Mouse (Mus musculus) heart, postnatal 14 days (tissue): ENCODE data around the gene Thap11. TPM values are rescaled to one million over a fixed set of nuclear protein-coding genes. Genes with fewer than 3 reads are reported as not detected.
A peak's percentile ranks its signal among the peaks of the same experiment; 100 is the strongest.

Source experiments
- DNase-seq, 2 experiments: peaks; one replicate each; pipeline ENCODE4 v3.0.0; 2021 to 2022
- intact Hi-C: fragments of 180-260 bp; cut with DNase I; formaldehyde crosslinking; loops from one replicate; pipeline ENCODE4 v1.15.1; 2025
- total RNA-seq, 2 experiments: library from RNA; stranded (reverse); gene quantifications; 2 replicates each; pipeline ENCODE4 v1.2.3; 2021

The Thap11 gene
- total RNA-seq, 2 experiments from 2014 or later = 27.5 to 29.1 TPM

- DNase-seq = no peak
- intact Hi-C loops = no loop called here
These were observed 4.9 kb upstream of the Thap11 start for GRCm38 (mm10) chr8:105850014-105850413.

GRCm38 (mm10) chr8:105850611-105851010, 4.3 kb upstream of the Thap11 start:
- intact Hi-C loops = no loop called here

DNA sequence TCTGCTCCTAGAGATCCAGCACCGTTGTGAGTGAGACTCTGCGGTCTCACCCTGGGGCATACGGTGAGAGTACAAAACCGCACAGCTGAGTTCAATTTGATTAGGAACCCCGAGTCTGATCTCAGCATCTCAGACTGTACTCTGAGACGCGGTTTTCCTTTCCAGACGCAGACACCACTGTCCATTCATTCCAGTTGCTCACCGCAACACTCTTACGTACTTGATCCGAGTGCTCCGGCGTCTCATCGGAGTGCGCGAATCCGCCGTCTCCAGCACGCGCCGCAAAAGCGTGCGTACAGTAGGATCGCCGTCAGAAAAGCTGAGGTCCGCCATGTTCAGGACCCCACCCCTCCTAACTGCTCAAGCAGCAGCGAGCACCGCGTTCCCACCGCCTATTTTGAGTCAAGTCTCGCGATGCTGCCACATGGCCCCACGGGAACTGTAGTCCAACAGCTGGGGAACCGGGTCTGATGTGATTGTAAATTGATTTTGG, 3.2 kb upstream of the Thap11 start:
- DNase-seq = peak; percentile 89 to 93
- intact Hi-C loops = no loop called here

More at GRCm38 (mm10) chr8:105850611-105851010, 4.3 kb upstream of the Thap11 start:
- no peak for DNase-seq

GRCm38 (mm10) chr8:105852146-105852729, 2.7 kb upstream of the Thap11 start:
- DNase-seq = no peak
- intact Hi-C loops = no loop called here

DNA sequence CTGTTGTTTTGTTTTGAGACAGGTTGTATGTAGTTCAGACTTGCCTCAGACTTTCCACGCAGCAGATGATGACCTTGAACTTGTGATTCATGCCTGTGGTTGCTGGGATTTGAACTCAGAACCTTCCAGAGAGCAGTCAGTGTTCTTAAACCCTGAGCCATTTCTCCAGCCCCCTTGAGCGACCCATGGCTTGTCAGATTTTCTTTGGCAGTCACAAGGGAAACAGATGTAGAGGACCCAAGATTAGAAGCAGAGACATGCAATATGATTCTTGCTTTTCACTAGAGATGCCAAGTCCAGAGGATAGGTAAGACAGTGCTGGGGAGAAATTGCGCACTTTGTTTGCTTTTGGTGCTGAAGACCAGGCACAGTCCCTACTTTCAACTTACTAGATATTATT, 1.8 kb upstream of the Thap11 start, which contains the start of gene Cenpt:
Gene Cenpt, minus strand, starts transcription at position 101 of the 400 bp plus-strand sequence.
- intact Hi-C loops = no loop called here
- DNase-seq = no peak

- DNase-seq = no peak
- intact Hi-C loops = loop anchor here (2.0 kb wide), 2 partner anchors 46 to 76 kb away; partner anchors contain the start of gene Pskh1
These were observed 629 bp upstream of the Thap11 start for GRCm38 (mm10) chr8:105854303-105854702.

- peak; percentile 54 to 65 for DNase-seq
- intact Hi-C loops = loop anchor here (2.0 to 5.0 kb wide), 3 partner anchors 37 to 75 kb away; partner anchors contain the start of genes Nrn1l and Pskh1
These were observed 576 bp downstream of the Thap11 start for GRCm38 (mm10) chr8:105855248-105856167.

DNA sequence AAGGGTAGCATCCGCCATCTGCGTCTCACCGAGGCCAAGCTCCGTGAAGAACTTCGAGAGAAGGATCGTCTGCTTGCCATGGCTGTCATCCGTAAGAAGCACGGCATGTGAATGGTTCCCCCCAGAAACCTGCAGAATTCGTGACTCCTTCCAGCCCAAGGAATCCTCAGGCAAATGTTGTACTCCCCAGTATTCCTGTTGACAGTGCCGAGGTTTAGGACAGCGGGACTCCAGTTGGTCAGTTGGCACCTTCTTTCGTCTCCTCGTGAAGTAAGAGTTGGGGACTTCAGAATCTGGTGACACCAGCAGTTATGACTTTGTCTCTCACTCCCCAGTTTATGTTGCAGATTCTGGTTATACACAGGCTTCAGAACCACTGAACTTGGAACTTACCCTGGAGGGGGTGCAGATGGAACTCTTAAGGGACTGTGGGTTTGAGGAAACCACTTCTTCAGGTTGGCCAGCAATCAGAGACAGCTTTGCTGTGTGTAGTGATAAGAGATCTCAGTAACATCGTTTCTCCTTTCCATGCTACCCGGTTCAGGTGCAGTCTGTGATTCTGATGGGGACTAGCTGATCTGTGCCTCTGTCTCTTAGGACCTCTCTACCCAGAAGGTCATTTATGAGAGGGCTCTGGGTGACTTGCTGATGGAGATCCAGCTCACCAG, 1.4 kb downstream of the Thap11 start:
- intact Hi-C loops = loop anchor here (5.0 kb wide), 1 partner anchor 36 kb away; the partner anchor contains the start of gene Nrn1l
- DNase-seq = no peak

GRCm38 (mm10) chr8:105858495-105858894, 3.6 kb downstream of the Thap11 start:
- intact Hi-C loops = loop anchor here (5.0 kb wide), 1 partner anchor 34 kb away; the partner anchor contains the start of gene Nrn1l
- DNase-seq = no peak

DNA sequence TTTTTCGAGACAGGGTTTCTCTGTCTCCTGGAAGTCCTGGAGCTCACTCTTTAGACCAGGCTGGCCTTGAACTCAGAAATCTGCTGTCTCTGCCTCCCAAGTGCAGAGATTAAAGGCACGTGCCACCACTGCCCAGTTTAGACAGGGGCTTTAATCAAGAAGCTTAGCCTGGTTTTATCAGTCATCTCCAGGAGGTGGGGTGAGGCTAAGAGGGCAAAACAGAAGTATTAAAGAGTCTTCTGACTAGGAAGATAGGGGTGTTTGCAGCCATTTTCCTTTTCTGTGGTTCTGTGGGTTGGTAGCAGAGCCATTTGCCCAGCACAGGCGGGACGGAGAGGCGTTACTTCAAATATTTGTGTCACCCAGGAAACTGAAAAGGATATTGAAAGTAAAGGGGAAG, 4.4 kb downstream of the Thap11 start:
- intact Hi-C loops = loop anchor here (5.0 kb wide), 1 partner anchor 33 kb away; the partner anchor contains the start of gene Nrn1l
- DNase-seq = no peak

- peak; percentile 93 to 94 for DNase-seq
- intact Hi-C loops = no loop called here
These were observed 5.4 kb downstream of the Thap11 start, which contains the start of gene Nutf2 for GRCm38 (mm10) chr8:105860143-105860981. Gene Nutf2 (plus strand): TSS chr8:105860580.

- no peak for DNase-seq
- intact Hi-C loops = no loop called here
These were observed 7.0 kb downstream of the Thap11 start for GRCm38 (mm10) chr8:105861951-105862350.

GRCm38 (mm10) chr8:105866364-105867029, 11.6 kb downstream of the Thap11 start:
- no peak for DNase-seq
- intact Hi-C loops = no loop called here

GRCm38 (mm10) chr8:105874301-105874700, 19.4 kb downstream of the Thap11 start:
- intact Hi-C loops = no loop called here
- peak; percentile 30 to 44 for DNase-seq

GRCm38 (mm10) chr8:105880754-105881520, 26.0 kb downstream of the Thap11 start, which contains the start of gene Edc4:
Gene Edc4 (plus strand): TSS chr8:105880881.
- peak; percentile 85 to 93 for DNase-seq
- intact Hi-C loops = no loop called here

DNA sequence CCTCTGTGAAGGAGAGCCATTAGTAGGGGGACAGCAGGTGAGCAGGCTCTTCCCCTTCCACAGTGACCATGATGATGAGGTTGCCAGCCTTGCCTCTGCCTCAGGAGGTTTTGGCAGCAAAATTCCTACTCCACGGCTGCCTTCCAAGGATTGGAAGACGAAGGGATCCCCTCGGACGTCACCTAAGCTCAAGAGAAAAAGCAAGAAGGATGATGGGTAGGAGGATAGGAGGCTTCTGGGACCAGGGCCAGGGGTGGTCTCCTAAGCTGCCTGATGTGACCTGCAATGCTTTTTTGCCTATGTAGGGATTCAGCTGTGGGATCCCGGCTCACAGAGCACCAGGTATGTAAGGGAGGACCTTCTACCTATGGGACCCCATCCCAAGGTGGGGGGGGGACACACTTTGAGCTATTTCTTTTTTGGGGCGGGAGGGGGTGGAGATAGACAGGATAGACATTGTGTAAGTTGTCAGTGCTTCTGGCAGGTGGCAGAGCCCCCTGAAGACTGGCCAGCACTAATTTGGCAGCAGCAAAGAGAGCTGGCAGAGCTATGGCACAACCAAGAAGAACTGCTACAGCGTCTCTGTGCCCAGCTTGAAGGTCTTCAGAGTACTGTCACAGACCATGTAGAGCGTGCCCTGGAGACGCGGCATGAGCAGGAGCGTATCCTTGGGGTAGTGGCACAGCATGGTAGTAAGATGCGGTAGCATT, 35.0 kb downstream of the Thap11 start:
- intact Hi-C loops = loop anchor here (5.0 kb wide), 1 partner anchor 33 kb away; the partner anchor contains the start of gene Thap11
- no peak for DNase-seq

DNA sequence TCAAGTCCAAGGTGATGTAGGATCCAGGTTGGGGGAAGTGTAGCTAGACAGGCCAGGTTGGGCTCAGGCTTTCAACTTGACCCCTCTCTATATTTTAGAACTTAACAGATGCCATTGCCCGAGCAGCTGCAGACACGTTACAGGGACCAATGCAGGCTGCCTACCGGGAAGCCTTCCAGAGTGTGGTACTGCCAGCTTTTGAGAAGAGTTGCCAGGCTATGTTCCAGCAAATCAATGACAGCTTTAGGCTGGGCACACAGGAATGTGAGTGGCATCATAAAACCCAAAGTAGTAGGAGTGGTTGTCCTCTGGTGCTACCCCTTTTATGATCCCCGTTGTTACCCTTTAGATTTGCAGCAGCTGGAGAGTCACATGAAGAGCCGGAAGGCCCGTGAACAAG, 35.9 kb downstream of the Thap11 start:
- DNase-seq = peak; percentile 26 to 32
- intact Hi-C loops = loop anchor here (5.0 kb wide), 1 partner anchor 34 kb away; the partner anchor contains the start of gene Thap11
